Mouse (Mus musculus) CD4-positive naive resting alpha-beta T cell, adult 57 days (primary cell): ENCODE data around the gene Gsc. TPM values are rescaled to one million over a fixed set of nuclear protein-coding genes. Genes with fewer than 3 reads are reported as not detected.

Experiments used
- total RNA-seq: library from RNA; stranded (reverse); gene quantifications from one replicate; pipeline ENCODE4 v1.2.4, GENCODE M21; 2023

Gene Gsc
- not detected for total RNA-seq

GRCm38 (mm10) chr12:104472601-104473424, at the start of gene Gsc:
Gsc (minus strand) TSS chr12:104473330.

Other genes starting within 250 kb of the Gsc start
- 10.6 TPM for gene Serpina3g, start 237.1 kb downstream of the Gsc start, total RNA-seq
- gene Serpina3i, start 210.2 kb downstream of the Gsc start, total RNA-seq, result not detected
- not detected for gene Serpina3j, start 158.8 kb downstream of the Gsc start, total RNA-seq
- not detected for gene Serpina3k, start 134.8 kb downstream of the Gsc start, total RNA-seq
- gene Serpina3m, start 134.8 kb downstream of the Gsc start, total RNA-seq, result not detected
- gene Serpina3n, start 66.6 kb downstream of the Gsc start, total RNA-seq, result not detected